Mouse (Mus musculus): ENCODE data around the gene Got1. TPM values are rescaled to one million over a fixed set of nuclear protein-coding genes. Genes with fewer than 3 reads are reported as not detected.

Got1 gene
- polyA plus RNA-seq (2015; fragmentation: Nextera tagmentation; extraction: Ambion mirVana), result 62.4 and 65.2 TPM in 2 replicates

DNA sequence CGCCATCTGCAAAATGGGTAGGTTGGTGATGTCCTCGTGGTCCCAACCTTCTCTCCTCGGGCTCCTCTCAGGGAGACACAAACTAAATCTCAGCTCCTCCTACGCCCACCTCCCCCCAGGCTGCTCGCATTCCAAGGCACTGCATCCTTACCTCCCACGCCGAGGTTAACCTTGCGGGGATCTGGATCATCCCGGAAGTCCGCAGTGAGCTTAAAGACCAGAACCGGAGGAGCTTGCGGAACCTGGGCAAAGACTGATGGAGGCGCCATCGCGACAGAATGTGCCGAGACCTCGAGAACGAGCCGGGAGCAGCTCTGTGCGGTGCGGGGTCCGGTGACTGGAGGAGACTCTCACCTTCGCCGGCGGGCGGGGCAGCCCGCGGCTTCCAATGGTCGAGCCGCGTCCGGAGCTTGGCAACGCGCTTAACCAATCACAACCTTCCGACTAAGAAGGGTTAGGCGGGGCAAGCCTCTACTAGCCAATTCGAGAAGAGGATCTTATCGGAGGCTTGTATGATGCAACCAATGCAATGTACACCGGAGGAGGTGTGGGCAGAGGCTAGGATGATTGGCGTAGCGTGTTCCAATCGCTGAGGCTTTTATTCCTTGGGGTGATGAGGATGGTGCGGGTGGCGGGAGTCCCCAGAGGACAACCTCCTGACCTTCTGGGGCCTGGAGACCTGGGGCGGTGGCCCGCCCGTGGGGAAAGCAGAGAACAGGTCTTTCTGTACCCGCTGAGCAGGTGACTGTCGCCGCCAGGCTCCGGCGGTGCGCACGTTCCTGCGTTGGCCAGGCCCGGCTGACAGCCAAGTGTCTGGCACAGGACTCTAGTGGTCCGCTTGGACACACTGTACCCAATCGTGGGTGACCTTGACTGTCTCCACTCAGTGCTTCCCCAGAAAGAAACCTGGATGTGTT is at the start of gene Got1:
Got1 (minus strand) TSS at position 419 of the 917 bp plus-strand sequence.
- no peaks in the 10 kb centered on the region for H3K36me3 ChIP-seq (ENCODE audit: poor library complexity, severe bottlenecking)
- peaks cover 46% of the 10 kb centered on the region for H3K4me1 ChIP-seq
- H3K4me2 ChIP-seq, result peak within 1 kb of the TSS; percentile 62
- peak; percentile 100 for ATAC-seq
- WGBS, result under 1% methylated on average over 58 of the region's 58 CpGs
- H3K9ac ChIP-seq, result peak within 1 kb of the TSS; percentile 81
- H3K27ac ChIP-seq, result peak within 1 kb of the TSS; percentile 48
- peaks cover 8% of the 10 kb centered on the region for H3K27me3 ChIP-seq
- peak within 1 kb of the TSS; percentile 71 for H3K4me3 ChIP-seq
- H3K9me3 ChIP-seq (replicated peaks), result no peaks in the 10 kb centered on the region

GRCm38 (mm10) chr19:43570831-43571790 is 46.7 kb upstream of the Got1 start:
- H3K9ac ChIP-seq, result peak overlapping the region; percentile 45
- peaks cover 58% of the 10 kb centered on the region for H3K27me3 ChIP-seq
- peak overlapping the region; percentile 65 for H3K4me2 ChIP-seq
- no peaks in the 10 kb centered on the region for H3K9me3 ChIP-seq (replicated peaks)
- WGBS, result 12% methylated on average over 32 of the region's 32 CpGs
- H3K36me3 ChIP-seq (ENCODE audit: poor library complexity, severe bottlenecking), result no peaks in the 10 kb centered on the region
- peak; percentile 87 for ATAC-seq
- no peak overlapping the region for H3K27ac ChIP-seq
- peak overlapping the region; percentile 38 for H3K4me3 ChIP-seq
- H3K4me1 ChIP-seq, result peaks cover 5% of the 10 kb centered on the region; the same call in 1 of the 2 replicates

- 49% methylated on average over 6 of the region's 6 CpGs for WGBS
- ATAC-seq, result no peak
Observed at GRCm38 (mm10) chr19:43569133-43569532, 44.7 kb upstream of the Got1 start.

DNA sequence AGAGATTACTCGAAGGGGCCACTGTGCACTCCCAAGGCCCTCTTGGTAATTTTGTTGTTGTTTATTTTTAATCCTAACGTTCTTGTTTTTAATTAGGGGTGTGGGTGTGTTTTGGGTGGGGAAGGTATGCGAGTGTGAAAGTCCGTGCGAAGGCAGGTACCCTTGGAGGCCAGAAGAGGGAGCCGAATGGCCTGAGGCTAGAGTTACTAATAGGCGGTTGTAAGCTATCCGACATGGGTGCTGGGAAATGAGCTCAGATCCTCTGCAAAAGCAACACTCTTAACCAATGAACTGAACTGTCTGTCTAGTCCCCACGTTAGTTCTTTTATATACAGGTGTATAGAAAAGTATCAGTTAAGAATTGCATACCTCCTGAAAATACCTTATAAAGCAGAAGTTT is 43.9 kb upstream of the Got1 start:
- Histone ChIP-seq H3K4me2 (no peak overlapping the region), H3K36me3 (ENCODE audit: poor library complexity, severe bottlenecking) (no peaks in the 10 kb centered on the region), H3K4me1 (peaks cover 5% of the 10 kb centered on the region; the same call in 1 of the 2 replicates), H3K4me3 (no peak overlapping the region), H3K27ac (no peak overlapping the region), H3K9me3 (replicated peaks) (no peaks in the 10 kb centered on the region), H3K27me3 (peaks cover 38% of the 10 kb centered on the region), H3K9ac (no peak overlapping the region)
- ATAC-seq, result no peak
- 44% methylated on average over 9 of the region's 9 CpGs for WGBS

More at GRCm38 (mm10) chr19:43569133-43569532, 44.7 kb upstream of the Got1 start:
- Histone ChIP-seq H3K27ac (no peak overlapping the region), H3K27me3 (peaks cover 46% of the 10 kb centered on the region), H3K4me1 (peaks cover 5% of the 10 kb centered on the region; the same call in 1 of the 2 replicates), H3K9me3 (replicated peaks) (no peaks in the 10 kb centered on the region), H3K4me3 (no peak overlapping the region), H3K36me3 (ENCODE audit: poor library complexity, severe bottlenecking) (no peaks in the 10 kb centered on the region), H3K4me2 (no peak overlapping the region), H3K9ac (no peak overlapping the region)

- no peak overlapping the region for H3K4me2 ChIP-seq
- H3K9ac ChIP-seq, result no peak overlapping the region
- ATAC-seq, result no peak
- no peak overlapping the region for H3K4me3 ChIP-seq
- H3K27ac ChIP-seq, result no peak overlapping the region
- H3K36me3 ChIP-seq (ENCODE audit: poor library complexity, severe bottlenecking), result no peaks in the 10 kb centered on the region
- WGBS, result 69% methylated on average over 5 of the region's 5 CpGs
- H3K9me3 ChIP-seq (replicated peaks), result no peaks in the 10 kb centered on the region
- peaks cover 4% of the 10 kb centered on the region for H3K27me3 ChIP-seq
- no peaks in the 10 kb centered on the region for H3K4me1 ChIP-seq
Observed at GRCm38 (mm10) chr19:43563166-43563565, 38.8 kb upstream of the Got1 start.

DNA sequence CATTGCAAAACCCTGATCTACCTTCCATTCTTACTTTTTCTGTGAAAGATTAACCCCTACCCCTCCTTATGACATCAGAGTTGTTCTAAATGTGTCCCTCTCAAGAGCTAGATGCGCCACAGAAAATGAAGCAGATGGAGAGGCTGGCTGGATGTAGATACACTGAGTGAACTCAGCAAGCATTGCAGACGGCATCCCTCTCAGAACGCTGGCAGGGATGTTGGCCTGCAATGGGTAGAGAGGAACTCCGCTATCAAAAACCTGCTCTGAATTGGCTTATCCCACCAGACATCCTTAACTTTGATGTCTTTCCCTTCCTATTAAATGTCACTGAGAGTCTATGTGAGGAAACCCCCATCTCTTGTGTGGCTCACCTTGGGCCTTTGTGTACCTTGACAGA is 37.4 kb upstream of the Got1 start:
- H3K9me3 ChIP-seq (replicated peaks), result no peaks in the 10 kb centered on the region
- no peak overlapping the region for H3K9ac ChIP-seq
- H3K4me2 ChIP-seq, result no peak overlapping the region
- H3K4me3 ChIP-seq, result no peak overlapping the region
- ATAC-seq, result no peak
- H3K36me3 ChIP-seq (ENCODE audit: poor library complexity, severe bottlenecking), result no peaks in the 10 kb centered on the region
- 81% methylated on average over 4 of the region's 4 CpGs for WGBS
- H3K27me3 ChIP-seq, result no peaks in the 10 kb centered on the region; the same call in 1 of the 2 replicates
- H3K27ac ChIP-seq, result no peak overlapping the region
- H3K4me1 ChIP-seq, result no peaks in the 10 kb centered on the region

GRCm38 (mm10) chr19:43560244-43560643 is 35.8 kb upstream of the Got1 start:
- Histone ChIP-seq H3K36me3 (ENCODE audit: poor library complexity, severe bottlenecking) (no peaks in the 10 kb centered on the region), H3K4me3 (no peak overlapping the region), H3K9me3 (replicated peaks) (no peaks in the 10 kb centered on the region), H3K4me2 (no peak overlapping the region), H3K27ac (no peak overlapping the region), H3K9ac (no peak overlapping the region), H3K4me1 (no peaks in the 10 kb centered on the region), H3K27me3 (no peaks in the 10 kb centered on the region)
- no peak for ATAC-seq
- 75% methylated on average over 2 of the region's 2 CpGs for WGBS

DNA sequence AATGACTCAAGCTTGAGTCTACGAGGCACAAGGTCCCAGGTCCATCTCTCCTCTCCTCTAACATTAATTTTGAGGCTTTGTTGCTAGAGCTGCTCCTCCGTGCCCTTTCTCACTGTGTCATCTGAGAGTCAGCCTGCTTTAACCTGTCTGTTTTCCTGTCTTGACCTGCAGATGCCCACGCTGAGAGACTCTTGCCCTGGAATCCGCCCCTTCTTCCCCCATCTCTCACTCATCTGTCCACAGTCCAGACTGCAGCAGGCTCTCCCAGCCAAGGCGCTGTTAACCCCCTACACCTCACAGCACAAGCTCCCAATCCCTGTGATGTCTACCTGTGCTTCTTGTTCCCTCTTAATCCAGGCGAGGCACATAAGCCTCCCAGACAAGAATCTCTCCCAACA is 27.1 kb upstream of the Got1 start:
- Histone ChIP-seq H3K9ac (no peak overlapping the region), H3K4me3 (no peak overlapping the region), H3K9me3 (replicated peaks) (no peaks in the 10 kb centered on the region), H3K36me3 (ENCODE audit: poor library complexity, severe bottlenecking) (no peaks in the 10 kb centered on the region), H3K27ac (no peak overlapping the region), H3K4me1 (peaks cover 4% of the 10 kb centered on the region), H3K27me3 (0 out of 2 replicates have a peak, but pooled peaks cover 7% of the 10 kb centered on the region), H3K4me2 (no peak overlapping the region)
- no peak for ATAC-seq
- WGBS, result 86% methylated on average over 6 of the region's 6 CpGs

DNA sequence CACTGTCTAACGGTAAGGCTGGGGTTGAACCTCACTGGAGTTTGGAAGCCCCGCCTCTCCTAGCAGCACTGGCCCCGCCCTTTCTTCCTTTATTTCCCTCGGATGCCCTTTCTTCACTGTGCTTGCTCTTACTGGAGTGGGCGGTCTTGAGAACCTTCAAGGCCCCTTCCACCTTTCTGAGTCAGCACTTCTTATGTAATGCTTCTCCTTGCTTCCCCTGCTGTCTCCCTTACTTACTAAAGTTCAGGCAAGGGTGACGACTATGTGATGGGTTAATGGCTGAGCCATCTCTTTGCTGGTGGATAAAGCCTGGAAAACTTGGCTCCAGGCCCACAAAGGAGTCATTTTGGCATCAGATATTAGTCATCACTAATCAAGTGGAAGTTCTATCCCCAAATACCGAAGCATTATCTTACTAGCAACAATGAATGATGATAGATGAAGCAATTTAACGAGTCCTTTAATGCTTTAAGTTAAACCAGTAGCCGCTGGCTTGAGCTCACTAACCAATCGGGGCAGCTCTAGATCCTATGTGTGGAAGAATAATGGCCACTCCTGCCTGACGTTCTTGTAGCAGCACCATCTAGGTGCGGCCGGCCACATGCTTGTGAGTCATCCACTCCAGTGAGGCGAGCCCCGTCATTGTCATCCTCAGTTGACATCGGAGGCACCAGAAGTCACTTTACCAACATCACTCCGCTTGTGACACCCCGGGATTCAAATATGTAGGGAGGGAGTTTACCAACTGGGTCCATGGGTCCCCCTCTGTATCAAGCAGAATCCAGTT is 26.5 kb upstream of the Got1 start:
- no peak overlapping the region for H3K4me2 ChIP-seq
- no peaks in the 10 kb centered on the region for H3K36me3 ChIP-seq (ENCODE audit: poor library complexity, severe bottlenecking)
- no peaks in the 10 kb centered on the region for H3K9me3 ChIP-seq (replicated peaks)
- WGBS, result 84% methylated on average over 18 of the region's 18 CpGs
- no peak overlapping the region for H3K27ac ChIP-seq
- H3K4me1 ChIP-seq, result peaks cover 8% of the 10 kb centered on the region
- ATAC-seq, result no peak
- H3K4me3 ChIP-seq, result no peak overlapping the region
- no peak overlapping the region for H3K9ac ChIP-seq
- H3K27me3 ChIP-seq, result 0 out of 2 replicates have a peak, but pooled peaks cover 7% of the 10 kb centered on the region

- no peak overlapping the region for H3K4me2 ChIP-seq
- no peak overlapping the region for H3K9ac ChIP-seq
- H3K27me3 ChIP-seq, result peaks cover 13% of the 10 kb centered on the region; the same call in 1 of the 2 replicates
- no peak overlapping the region for H3K27ac ChIP-seq
- H3K4me3 ChIP-seq, result no peak overlapping the region
- H3K36me3 ChIP-seq (ENCODE audit: poor library complexity, severe bottlenecking), result no peaks in the 10 kb centered on the region
- WGBS, result 90% methylated on average over 5 of the region's 5 CpGs
- no peaks in the 10 kb centered on the region for H3K9me3 ChIP-seq (replicated peaks)
- no peak for ATAC-seq
- H3K4me1 ChIP-seq, result peaks cover 8% of the 10 kb centered on the region
Observed at GRCm38 (mm10) chr19:43548060-43548459, 23.7 kb upstream of the Got1 start.

Measured in forebrain, embryonic 13.5 days (tissue).